Mouse (Mus musculus) G1E (cell line): ENCODE measurements at regions not wholly inside any gene's neighbourhood (a gene's known extent, or its start where the extent isn't known, plus 50 kb on each side); places are given as distances from the start of the nearest gene placed in this dataset.

ENCODE experiments used
- CTCF ChIP-seq: IDR thresholded peaks from 2 replicates; pipeline ENCODE4 v1.5.1; 2012; ENCODE audit warnings: low read depth, low read length, inconsistent platforms, mixed read lengths
- GATA1 ChIP-seq: IDR thresholded peaks from 2 replicates; pipeline ENCODE4 v1.6.1; 2012; ENCODE audit warnings: borderline replicate concordance, low read length, inconsistent platforms, mixed read lengths
- GATA2 ChIP-seq: IDR thresholded peaks from 2 replicates; pipeline ENCODE4 v1.6.1; 2012; ENCODE audit warnings: low read depth, low read length, inconsistent platforms, borderline replicate concordance
- POLR2AphosphoS5 ChIP-seq: IDR thresholded peaks from 2 replicates; pipeline ENCODE4 v1.6.1; 2012; ENCODE audit warnings: low read depth, low read length, inconsistent platforms; ENCODE audit not compliant: insufficient replicate concordance
- TAL1 ChIP-seq: conservative IDR thresholded peaks from 2 replicates; pipeline ENCODE4 v1.6.1; 2012; ENCODE audit warnings: low read depth, low read length, inconsistent platforms, mixed read lengths

GRCm38 (mm10) chr2:9367801-9368584 lies 513.1 kb upstream of the 4930412O13Rik start:
- TF ChIP-seq CTCF (no peak), POLR2AphosphoS5 (no peak), GATA1 (no peak), TAL1 (no peak), GATA2 (no peak)
